In the genomic region with DNA sequence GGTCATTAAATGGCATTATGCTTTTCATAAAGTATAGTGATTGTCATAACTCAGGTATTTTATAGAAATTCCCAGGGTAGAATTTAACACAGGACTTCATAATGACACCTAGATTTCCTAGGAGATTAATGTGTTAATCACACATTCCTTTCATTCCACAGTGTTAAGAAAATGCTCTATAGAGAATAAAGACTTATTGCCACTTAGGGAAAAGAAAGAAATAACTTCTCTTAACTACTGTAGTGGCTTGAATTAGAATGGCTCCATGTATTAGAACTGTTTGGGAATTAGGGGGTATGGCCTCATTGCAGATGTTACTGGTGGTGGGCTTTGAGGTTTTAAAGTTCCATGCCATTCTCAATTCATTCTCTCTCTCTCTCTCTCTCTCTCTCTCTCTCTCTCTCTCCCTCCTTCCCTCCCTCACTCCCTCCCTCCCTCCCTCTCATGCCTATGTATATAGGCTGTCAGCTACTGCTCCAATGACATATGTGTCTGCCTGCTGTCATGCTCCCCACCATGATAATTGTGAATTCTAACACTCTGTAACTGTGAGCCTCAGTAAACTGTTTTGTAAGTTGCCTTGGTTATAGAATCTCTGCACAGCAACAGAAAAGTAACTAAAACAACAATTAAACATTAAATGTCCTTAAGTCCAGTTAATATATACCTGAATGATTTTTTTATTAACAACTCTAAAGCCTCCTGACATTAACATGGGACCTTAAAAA, we compare ENCODE assay signal across 22 mouse cellular contexts.
DNase-seq lines count a peak whose midpoint lies in the region; ATAC-seq and TF ChIP-seq lines count a peak whose summit lies in the region.
"Had no signal": no experiment of that assay in that cellular context is flagged by ENCODE, and none has a peak within 500 bp of the region (broad histone marks: within the 10 kb centered on the region; RNA-seq: fewer than 3 reads in every experiment).

No protein-coding gene starts in this region.

- no peak for TF ChIP-seq POLR2A in brain, embryonic 14.5 days (IDR thresholded peaks at IDR 0.05; ENCODE audit: borderline replicate concordance, extremely low read depth, insufficient read depth, insufficient read length, poor library complexity, severe bottlenecking)
- TF ChIP-seq POLR2A in lung, adult 2 months (IDR thresholded peaks at IDR 0.05; ENCODE audit: borderline replicate concordance, extremely low read depth, low read depth, low read length), result no peak
- no peak for TF ChIP-seq POLR2A in heart, adult 2 months (IDR thresholded peaks at IDR 0.05; ENCODE audit: insufficient read depth, low read depth, low read length)

- peak; percentile 37 for DNase-seq in forebrain, embryonic 14.5 days (ENCODE audit: low spot score)
- DNase-seq in forebrain, embryonic 10.5 days (ENCODE audit: extremely low spot score, low spot score), result no peak
- DNase-seq in 3T3-L1 (ENCODE audit: low read depth, low spot score), result peak; percentile 18
- peak; percentile 56 for DNase-seq in brain, embryonic 14.5 days (ENCODE audit: low read depth)
- DNase-seq in lung, adult 2 months, result no peak
- no peak for DNase-seq in heart, adult 2 months
- DNase-seq: adrenal gland, postnatal 10 days; cerebellum, adult 8-10 months; cerebellum, postnatal 14 days; embryo, embryonic 11 days; gastrocnemius, adult 2 months; gastrocnemius, postnatal 25 days; heart, postnatal 36 days; kidney, adult 11 months had no signal

- H3K36me3 ChIP-seq in forebrain, embryonic 14.5 days (ENCODE audit: control insufficient read depth, insufficient read depth, low read length), result no peaks in the 10 kb centered on the region
- H3K36me3 ChIP-seq in forebrain, embryonic 10.5 days (replicated peaks), result no peaks in the 10 kb centered on the region
- H3K36me3 ChIP-seq in limb, embryonic 13.5 days, result no peaks in the 10 kb centered on the region
- H3K36me3 ChIP-seq in heart, adult 2 months (ENCODE audit: control insufficient read depth, insufficient read depth, low read length), result no peaks in the 10 kb centered on the region
- H3K36me3 ChIP-seq: embryonic facial prominence, embryonic 15.5 days; heart, embryonic 13.5 days; hindbrain, embryonic 12.5 days had no signal

- no peak overlapping the region for H3K27ac ChIP-seq in forebrain, embryonic 14.5 days (ENCODE audit: low read depth, low read length)
- no peak overlapping the region for H3K27ac ChIP-seq in forebrain, embryonic 10.5 days
- no peak overlapping the region for H3K27ac ChIP-seq in limb, embryonic 13.5 days
- H3K27ac ChIP-seq in heart, adult 2 months, result no peak overlapping the region
- H3K27ac ChIP-seq: embryonic facial prominence, embryonic 15.5 days; gastrocnemius, adult 2 months; heart, embryonic 13.5 days; hindbrain, embryonic 12.5 days had no signal

- TF ChIP-seq EP300 in heart, adult 2 months (IDR thresholded peaks at IDR 0.05; ENCODE audit: insufficient read depth, low read depth, low read length), result no peak

- H3K4me3 ChIP-seq in forebrain, embryonic 14.5 days (ENCODE audit: low read depth, low read length), result no peak overlapping the region
- no peak overlapping the region for H3K4me3 ChIP-seq in forebrain, embryonic 10.5 days
- H3K4me3 ChIP-seq in limb, embryonic 13.5 days, result no peak overlapping the region
- no peak overlapping the region for H3K4me3 ChIP-seq in lung, adult 2 months (replicated peaks; ENCODE audit: extremely low read depth, low read depth, low read length)
- no peak overlapping the region for H3K4me3 ChIP-seq in heart, adult 2 months
- H3K4me3 ChIP-seq: embryonic facial prominence, embryonic 15.5 days; erythroblast, embryonic 14.5 days; gastrocnemius, adult 2 months; heart, embryonic 13.5 days; hindbrain, embryonic 12.5 days had no signal

- H3K4me1 ChIP-seq in forebrain, embryonic 14.5 days (ENCODE audit: control insufficient read depth, insufficient read depth, low read length), result no peaks in the 10 kb centered on the region
- no peaks in the 10 kb centered on the region for H3K4me1 ChIP-seq in forebrain, embryonic 10.5 days
- no peaks in the 10 kb centered on the region for H3K4me1 ChIP-seq in limb, embryonic 13.5 days
- no peaks in the 10 kb centered on the region for H3K4me1 ChIP-seq in lung, adult 2 months (ENCODE audit: control insufficient read depth, insufficient read depth, low read length)
- no peaks in the 10 kb centered on the region for H3K4me1 ChIP-seq in heart, adult 2 months (ENCODE audit: control insufficient read depth, insufficient read depth, low read length)
- H3K4me1 ChIP-seq: embryonic facial prominence, embryonic 15.5 days; heart, embryonic 13.5 days; hindbrain, embryonic 12.5 days had no signal

- H3K9me3 ChIP-seq in forebrain, embryonic 14.5 days (replicated peaks; ENCODE audit: control insufficient read depth, low read length), result no peaks in the 10 kb centered on the region
- no peaks in the 10 kb centered on the region for H3K9me3 ChIP-seq in forebrain, embryonic 10.5 days
- no peaks in the 10 kb centered on the region for H3K9me3 ChIP-seq in limb, embryonic 13.5 days
- H3K9me3 ChIP-seq: embryonic facial prominence, embryonic 15.5 days; heart, embryonic 13.5 days; hindbrain, embryonic 12.5 days had no signal

- intact Hi-C loops in heart, adult 2 months (cut with DNase I), result no loop called here

- peak; percentile 52; the same call in 1 of the 2 replicates for ATAC-seq in forebrain, embryonic 14.5 days
- peak; percentile 57; the same call in 1 of the 2 replicates for ATAC-seq in limb, embryonic 13.5 days (ENCODE audit: low FRiP score, low read depth)
- ATAC-seq: hindbrain, embryonic 16.5 days; inflammation-experienced regulatory T-cells, adult 6 months had no signal

- H3K79me2 ChIP-seq in heart, adult 2 months (replicated peaks; ENCODE audit: control insufficient read depth, insufficient read depth, low read length), result no peaks in the 10 kb centered on the region

- no peak for TF ChIP-seq CTCF in brain, embryonic 14.5 days (IDR thresholded peaks at IDR 0.05; ENCODE audit: borderline replicate concordance, extremely low read depth, insufficient read depth, insufficient read length)
- no peak for TF ChIP-seq CTCF in lung, adult 2 months (IDR thresholded peaks at IDR 0.05; ENCODE audit: insufficient read depth, low read length)
- no peak for TF ChIP-seq CTCF in heart, adult 2 months (IDR thresholded peaks at IDR 0.05)

- no peaks in the 10 kb centered on the region for H3K27me3 ChIP-seq in forebrain, embryonic 14.5 days (replicated peaks; ENCODE audit: control insufficient read depth, insufficient read depth, low read length)
- H3K27me3 ChIP-seq in forebrain, embryonic 10.5 days (ENCODE audit: poor library complexity, severe bottlenecking), result no peaks in the 10 kb centered on the region
- no peaks in the 10 kb centered on the region for H3K27me3 ChIP-seq in limb, embryonic 13.5 days
- H3K27me3 ChIP-seq in heart, adult 2 months (ENCODE audit: control insufficient read depth, insufficient read depth, low read length), result no peaks in the 10 kb centered on the region
- H3K27me3 ChIP-seq: CH12.LX; embryonic facial prominence, embryonic 15.5 days; heart, embryonic 13.5 days; hindbrain, embryonic 12.5 days had no signal

- H3K4me2 ChIP-seq in forebrain, embryonic 14.5 days (ENCODE audit: low read length), result no peak overlapping the region
- H3K4me2 ChIP-seq in limb, embryonic 13.5 days (replicated peaks), result no peak overlapping the region
- H3K4me2 ChIP-seq: embryonic facial prominence, embryonic 15.5 days; heart, embryonic 13.5 days; hindbrain, embryonic 12.5 days had no signal

- no peak overlapping the region for H3K9ac ChIP-seq in forebrain, embryonic 14.5 days (ENCODE audit: low read length)
- no peak overlapping the region for H3K9ac ChIP-seq in limb, embryonic 13.5 days
- H3K9ac ChIP-seq in heart, adult 2 months (ENCODE audit: low read depth, low read length), result no peak overlapping the region
- H3K9ac ChIP-seq: embryonic facial prominence, embryonic 15.5 days; heart, embryonic 13.5 days; hindbrain, embryonic 12.5 days had no signal

Comparison
In these comparisons a context has a peak if more than half of its experiments do, and no peak if none do; other contexts are left out.
1. DNase-seq: peak in forebrain, embryonic 14.5 days (single experiment), 3T3-L1 (single experiment) and brain, embryonic 14.5 days (single experiment); none in forebrain, embryonic 10.5 days (single experiment), lung, adult 2 months (single experiment) and heart, adult 2 months (0 of 2).